In the genomic region with DNA sequence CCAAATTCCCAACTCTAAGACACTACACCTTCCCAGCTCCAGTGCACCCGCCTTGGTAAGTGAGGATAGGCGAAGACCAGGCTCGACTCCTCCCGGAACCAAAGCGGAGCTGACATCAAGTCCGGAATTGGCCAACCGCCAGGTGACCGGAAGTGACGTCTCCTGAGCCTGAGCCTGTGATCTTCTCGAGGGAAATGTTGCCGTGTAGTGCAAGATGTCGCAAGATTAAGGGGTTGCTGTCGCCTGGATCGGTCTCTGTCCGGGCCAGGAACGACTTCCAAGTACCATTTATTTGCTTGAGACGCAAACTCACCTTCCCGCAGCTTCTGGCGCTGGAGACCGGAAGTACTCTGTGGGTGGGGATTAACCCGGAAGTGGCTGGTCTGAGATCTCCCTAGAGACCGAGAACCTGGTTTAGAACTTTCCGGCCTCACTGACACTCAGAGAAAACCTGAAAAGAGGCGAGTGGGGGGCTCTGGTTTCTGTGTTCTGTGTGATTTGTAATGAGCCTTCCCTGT, we compare ENCODE assay signal across 8 mouse cellular contexts. TPM values are rescaled to one million over a fixed set of nuclear protein-coding genes. Genes with fewer than 3 reads are reported as not detected.
DNase-seq lines count a peak whose midpoint lies in the region; TF ChIP-seq lines count a peak whose summit lies in the region.

No protein-coding gene starts in this region.

- TF ChIP-seq CTCF in cortical plate, adult 2 months (IDR thresholded peaks at IDR 0.05; ENCODE audit: extremely low read depth, insufficient read depth, low read length) = no peak
- TF ChIP-seq CTCF in left cerebral cortex, adult 2 months (IDR thresholded peaks at IDR 0.05) = no peak; the same call in 1 of the 2 replicates

- peak overlapping the region; percentile 74 for H3K4me3 ChIP-seq in cortical plate, adult 2 months (ENCODE audit: insufficient read depth, low read length)
- H3K4me3 ChIP-seq in left cerebral cortex, adult 2 months = peak overlapping the region; percentile 55
- H3K4me3 ChIP-seq in macrophage (ENCODE audit: inconsistent target) = peak overlapping the region; percentile 61

- H3K4me1 ChIP-seq in cortical plate, adult 2 months (ENCODE audit: control insufficient read depth, insufficient read depth, low read length) = no peaks in the 10 kb centered on the region

- H3K36me3 ChIP-seq in macrophage (ENCODE audit: inconsistent target) = no peaks in the 10 kb centered on the region

- peak overlapping the region; percentile 93 for H3K27ac ChIP-seq in cortical plate, adult 2 months (ENCODE audit: insufficient read depth, low read length)
- peak overlapping the region; percentile 99 for H3K27ac ChIP-seq in left cerebral cortex, adult 2 months
- H3K27ac ChIP-seq in macrophage = peak overlapping the region; percentile 94

- H3K79me2 ChIP-seq in macrophage (ENCODE audit: inconsistent target) = no peaks in the 10 kb centered on the region

- TF ChIP-seq POLR2A in cortical plate, adult 2 months (IDR thresholded peaks at IDR 0.05; ENCODE audit: extremely low read depth, insufficient read depth, low read length) = peak; percentile 53; the same call in 1 of the 2 replicates

- DNase-seq in adipocyte (ENCODE audit: low spot score) = peak; percentile 96
- peak; percentile 94 to 95 for DNase-seq in gastrocnemius, adult 8-10 months (ENCODE audit: low spot score in 2 of 2)
- DNase-seq in hindlimb bud, embryonic 11.5 days (ENCODE audit: extremely low spot score, low read depth, low spot score) = peak; percentile 85
- DNase-seq in left cerebral cortex, adult 2 months (ENCODE audit: extremely low spot score in 1 of 2, low spot score in 2 of 2) = peak; percentile 89 to 94
- peak; percentile 92 for DNase-seq in retina, postnatal 7 days (ENCODE audit: low read depth, low spot score)
- peak; percentile 92 to 95 for DNase-seq in urinary bladder, adult 18-20 months (ENCODE audit: low spot score in 2 of 2)

- intact Hi-C loops in left cerebral cortex, adult 2 months (cut with DNase I) = no loop called here

- 1% methylated on average over 24 of the region's 24 CpGs for WGBS in macrophage (ENCODE audit: missing documents)

RNA-seq across cellular contexts. Expression of gene Glyctk, which starts 1.9 kb away (rescaled TPM):
- 3.1 TPM in 2 replicates for polyA plus RNA-seq in cortical plate, adult 2 months (2012; rRNA removed)
- 1 to 10 TPM in 1 of 4 experiments, under 1 TPM in 3; 0.61 to 1.5 (median 0.82) TPM for total RNA-seq in gastrocnemius, adult 8-10 months (2022)
- 1 to 10 TPM; 4.0 to 5.0 TPM for total RNA-seq in left cerebral cortex, adult 2 months (2021)
- total RNA-seq in macrophage (2018; cell fraction: chromatin; rRNA removed) = 1 to 10 TPM in 13 of 26 experiments, under 1 TPM in 10, not detected in 3; 0.19 to 3.7 (median 1.1) TPM
- 1 to 10 TPM in 6 of 26 experiments, under 1 TPM in 20; 0.19 to 2.5 (median 0.81) TPM for total RNA-seq in macrophage (2018; cell fraction: cytosol; rRNA removed)
- 1 to 10 TPM in 15 of 26 experiments, under 1 TPM in 11; 0.34 to 3.5 (median 1.1) TPM for total RNA-seq in macrophage (2018; cell fraction: nucleus; rRNA removed)
- 0.34 to 0.83 TPM (median 0.61 TPM) in 3 replicates for polyA plus RNA-seq in macrophage (2018)

RNA-seq across cellular contexts. Expression of gene Wdr82, which starts 10.9 kb away (rescaled TPM):
- polyA plus RNA-seq in cortical plate, adult 2 months (2012; rRNA removed) = 95.4 and 103 TPM in 2 replicates
- total RNA-seq in gastrocnemius, adult 8-10 months (2022) = 10 to 100 TPM; 15.4 to 25.2 (median 18.1) TPM
- total RNA-seq in left cerebral cortex, adult 2 months (2021) = 100 to 1,000 TPM; 117 to 126 TPM
- total RNA-seq in macrophage (2018; cell fraction: chromatin; rRNA removed) = 10 to 100 TPM; 22.3 to 68.0 (median 42.6) TPM
- total RNA-seq in macrophage (2018; cell fraction: cytosol; rRNA removed) = 10 to 100 TPM; 27.5 to 50.7 (median 39.1) TPM
- total RNA-seq in macrophage (2018; cell fraction: nucleus; rRNA removed) = 10 to 100 TPM; 28.3 to 71.2 (median 43.9) TPM
- polyA plus RNA-seq in macrophage (2018) = 22.0 to 38.9 TPM (median 30.1 TPM) in 3 replicates

RNA-seq across cellular contexts. Expression of gene Ppm1m, which starts 39.7 kb away (rescaled TPM):
- 42.1 and 47.4 TPM in 2 replicates for polyA plus RNA-seq in cortical plate, adult 2 months (2012; rRNA removed)
- total RNA-seq in gastrocnemius, adult 8-10 months (2022) = 1 to 10 TPM; 2.3 to 4.5 (median 3.3) TPM
- 10 to 100 TPM; 22.2 to 26.4 TPM for total RNA-seq in left cerebral cortex, adult 2 months (2021)
- 10 to 100 TPM in 22 of 26 experiments, 1 to 10 TPM in 4; 4.4 to 53.3 (median 21.1) TPM for total RNA-seq in macrophage (2018; cell fraction: chromatin; rRNA removed)
- 10 to 100 TPM; 12.8 to 29.1 (median 19.8) TPM for total RNA-seq in macrophage (2018; cell fraction: cytosol; rRNA removed)
- total RNA-seq in macrophage (2018; cell fraction: nucleus; rRNA removed) = 10 to 100 TPM in 22 of 26 experiments, 1 to 10 TPM in 4; 6.9 to 38.6 (median 17.5) TPM
- polyA plus RNA-seq in macrophage (2018) = 11.4 to 23.0 TPM (median 20.3 TPM) in 3 replicates

RNA-seq across cellular contexts. Expression of gene Twf2, which starts 43.1 kb away (rescaled TPM):
- polyA plus RNA-seq in cortical plate, adult 2 months (2012; rRNA removed) = 97.3 and 106 TPM in 2 replicates
- total RNA-seq in gastrocnemius, adult 8-10 months (2022) = 100 to 1,000 TPM; 129 to 168 (median 143) TPM
- total RNA-seq in left cerebral cortex, adult 2 months (2021) = 10 to 100 TPM; 60.3 to 61.1 TPM
- 10 to 100 TPM in 21 of 26 experiments, 1 to 10 TPM in 5; 4.4 to 82.2 (median 27.6) TPM for total RNA-seq in macrophage (2018; cell fraction: chromatin; rRNA removed)
- 100 to 1,000 TPM in 6 of 26 experiments, 10 to 100 TPM in 20; 38.6 to 130 (median 74.2) TPM for total RNA-seq in macrophage (2018; cell fraction: cytosol; rRNA removed)
- 10 to 100 TPM; 12.8 to 76.0 (median 32.1) TPM for total RNA-seq in macrophage (2018; cell fraction: nucleus; rRNA removed)
- polyA plus RNA-seq in macrophage (2018) = 37.5 to 79.0 TPM (median 76.6 TPM) in 3 replicates

Comparison
In these comparisons a context has a peak if more than half of its experiments do, and no peak if none do; other contexts are left out.
1. Peak in every context shown above with its lines: DNase-seq, H3K4me3 ChIP-seq and H3K27ac ChIP-seq.
2. RNA of gene Wdr82, which starts 10.9 kb away (total RNA-seq): 117 to 126 TPM in left cerebral cortex, adult 2 months; 15.4 to 25.2 TPM in gastrocnemius, adult 8-10 months; every median in the first group is over 4 times any median in the second.
3. RNA of gene Ppm1m, which starts 39.7 kb away (total RNA-seq): 22.2 to 26.4 TPM in left cerebral cortex, adult 2 months; 2.3 to 4.5 TPM in gastrocnemius, adult 8-10 months; every median in the first group is over 4 times any median in the second.